Mouse (Mus musculus): ENCODE data around the gene Cyb5d2.

DNA sequence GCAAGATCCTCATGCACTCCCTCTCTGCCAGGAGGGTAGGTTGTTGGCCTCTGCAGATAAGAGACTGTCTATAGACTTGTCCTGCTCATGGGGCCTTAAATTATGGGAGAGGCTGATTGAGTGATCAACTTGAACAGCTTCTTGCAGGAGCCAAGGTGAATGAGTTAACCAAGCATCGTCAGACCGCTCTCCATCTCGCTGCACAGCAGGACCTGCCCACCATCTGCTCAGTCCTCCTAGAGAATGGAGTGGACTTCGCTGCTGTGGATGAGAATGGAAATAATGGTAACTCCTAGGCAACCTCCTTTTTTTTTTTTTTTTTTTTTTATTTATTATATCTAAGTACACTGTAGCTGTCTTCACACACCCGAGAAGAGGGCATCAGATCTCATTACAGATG, 37.6 kb downstream of the Cyb5d2 start:
- TF ChIP-seq CTCF (conservative IDR thresholded peaks at IDR 0.05 in 1 of 2, IDR thresholded peaks at IDR 0.05 in 1 of 2; ENCODE audit: low read depth in 2 of 2, low read length in 2 of 2): no peak
- no peak for TF ChIP-seq JUN (IDR thresholded peaks at IDR 0.05; ENCODE audit: insufficient read depth, low read depth, low read length)
- no peak for TF ChIP-seq EP300 (IDR thresholded peaks at IDR 0.05; ENCODE audit: low read length)
- no peak for TF ChIP-seq POLR2A (IDR thresholded peaks at IDR 0.05; ENCODE audit: low read depth, low read length)
- no peak for TF ChIP-seq HCFC1 (IDR thresholded peaks at IDR 0.05; ENCODE audit: low read depth, low read length)
- TF ChIP-seq ZKSCAN1 (IDR thresholded peaks at IDR 0.05; ENCODE audit: borderline replicate concordance, low read depth, low read length): no peak
- TF ChIP-seq CHD1 (IDR thresholded peaks at IDR 0.05; ENCODE audit: low read depth, low read length): no peak
- no peak for TF ChIP-seq MYC (IDR thresholded peaks at IDR 0.05; ENCODE audit: low read depth, low read length)
- TF ChIP-seq JUND (conservative IDR thresholded peaks at IDR 0.05; ENCODE audit: low read depth, low read length): no peak
- TF ChIP-seq MAX (IDR thresholded peaks at IDR 0.05; ENCODE audit: low read length): no peak
- TF ChIP-seq USF2 (conservative IDR thresholded peaks at IDR 0.05; ENCODE audit: low read depth, low read length): no peak
- no peak for TF ChIP-seq ELF1 (IDR thresholded peaks at IDR 0.05; ENCODE audit: low read depth, low read length)
- TF ChIP-seq ZNF384 (IDR thresholded peaks at IDR 0.05; ENCODE audit: low read depth, low read length): no peak
- TF ChIP-seq TBP (conservative IDR thresholded peaks at IDR 0.05; ENCODE audit: low read depth, low read length): no peak
